Mouse (Mus musculus): ENCODE data around the gene Gm39653. TPM values are rescaled to one million over a fixed set of nuclear protein-coding genes. Genes with fewer than 3 reads are reported as not detected.
"Not testable (repeated sequence)": the region's sequence is repeated elsewhere in the genome, so short reads cannot be mapped to it uniquely, and the experiment has no call there.

Gene Gm39653
- polyA plus RNA-seq, 1 experiment from 2014 or later: not detected

- H3K4me3 ChIP-seq (ENCODE audit: low read depth, low read length): no peak overlapping the region
- WGBS: 54% methylated on average over 3 of the region's 3 CpGs
- H3K4me1 ChIP-seq (ENCODE audit: control insufficient read depth, insufficient read depth, low read length): no peaks in the 10 kb centered on the region
- H3K27ac ChIP-seq (ENCODE audit: low read length): no peak overlapping the region
- H3K27me3 ChIP-seq (ENCODE audit: control insufficient read depth, insufficient read depth, low read depth, low read length): no peaks in the 10 kb centered on the region
- H3K9ac ChIP-seq (ENCODE audit: low read depth, low read length): no peak overlapping the region
- no peaks in the 10 kb centered on the region for H3K9me3 ChIP-seq (replicated peaks; ENCODE audit: control insufficient read depth, low read length, poor library complexity, severe bottlenecking)
- H3K36me3 ChIP-seq (ENCODE audit: control insufficient read depth, insufficient read depth, low read length): no peaks in the 10 kb centered on the region
- ATAC-seq: no peak
- no peak overlapping the region for H3K4me2 ChIP-seq (ENCODE audit: low read length)
These were observed 11.8 kb upstream of the Gm39653 start for GRCm38 (mm10) chr1:63603870-63604500.

GRCm38 (mm10) chr1:63609613-63610012 is 6.2 kb upstream of the Gm39653 start:
- 89% methylated on average over 4 of the region's 4 CpGs for WGBS
- no peaks in the 10 kb centered on the region for H3K36me3 ChIP-seq (ENCODE audit: control insufficient read depth, insufficient read depth, low read length)
- peaks cover 4% of the 10 kb centered on the region; the same call in 1 of the 2 replicates for H3K27me3 ChIP-seq (ENCODE audit: control insufficient read depth, insufficient read depth, low read depth, low read length)
- H3K4me2 ChIP-seq (ENCODE audit: low read length): no peak overlapping the region
- peaks cover 3% of the 10 kb centered on the region; the same call in 1 of the 2 replicates for H3K4me1 ChIP-seq (ENCODE audit: control insufficient read depth, insufficient read depth, low read length)
- H3K9ac ChIP-seq (ENCODE audit: low read depth, low read length): no peak overlapping the region
- no peak for ATAC-seq
- no peak overlapping the region for H3K4me3 ChIP-seq (ENCODE audit: low read depth, low read length)
- no peak overlapping the region for H3K27ac ChIP-seq (ENCODE audit: low read length)
- H3K9me3 ChIP-seq (replicated peaks; ENCODE audit: control insufficient read depth, low read length, poor library complexity, severe bottlenecking): no peaks in the 10 kb centered on the region

- WGBS: 3% methylated on average over 11 of the region's 11 CpGs
- Histone ChIP-seq H3K9me3 (replicated peaks; ENCODE audit: control insufficient read depth, low read length, poor library complexity, severe bottlenecking) (no peaks in the 10 kb centered on the region), H3K9ac (ENCODE audit: low read depth, low read length) (peak overlapping the region; percentile 8; the same call in 1 of the 2 replicates), H3K4me2 (ENCODE audit: low read length) (peak overlapping the region; percentile 57), H3K36me3 (ENCODE audit: control insufficient read depth, insufficient read depth, low read length) (no peaks in the 10 kb centered on the region), H3K27me3 (ENCODE audit: control insufficient read depth, insufficient read depth, low read depth, low read length) (peaks cover 4% of the 10 kb centered on the region; the same call in 1 of the 2 replicates), H3K4me1 (ENCODE audit: control insufficient read depth, insufficient read depth, low read length) (peaks cover 3% of the 10 kb centered on the region; the same call in 1 of the 2 replicates), H3K4me3 (ENCODE audit: low read depth, low read length) (peak overlapping the region; percentile 13), H3K27ac (ENCODE audit: low read length) (no peak overlapping the region)
- ATAC-seq: no peak
These were observed 1.2 kb upstream of the Gm39653 start for GRCm38 (mm10) chr1:63614594-63614993.

GRCm38 (mm10) chr1:63628211-63628610 is 12.4 kb downstream of the Gm39653 start:
- Histone ChIP-seq H3K27ac (ENCODE audit: low read length) (no peak overlapping the region), H3K4me1 (ENCODE audit: control insufficient read depth, insufficient read depth, low read length) (no peaks in the 10 kb centered on the region), H3K36me3 (ENCODE audit: control insufficient read depth, insufficient read depth, low read length) (no peaks in the 10 kb centered on the region), H3K4me3 (ENCODE audit: low read depth, low read length) (no peak overlapping the region), H3K4me2 (ENCODE audit: low read length) (no peak overlapping the region), H3K9me3 (replicated peaks; ENCODE audit: control insufficient read depth, low read length, poor library complexity, severe bottlenecking) (no peaks in the 10 kb centered on the region), H3K9ac (ENCODE audit: low read depth, low read length) (no peak overlapping the region), H3K27me3 (ENCODE audit: control insufficient read depth, insufficient read depth, low read depth, low read length) (no peaks in the 10 kb centered on the region)
- 59% methylated on average over 2 of the region's 2 CpGs for WGBS
- ATAC-seq: no peak

GRCm38 (mm10) chr1:63630390-63630789 is 14.6 kb downstream of the Gm39653 start:
- not testable (repeated sequence) for H3K27ac ChIP-seq (ENCODE audit: low read length); H3K4me1 ChIP-seq (ENCODE audit: control insufficient read depth, insufficient read depth, low read length); H3K9me3 ChIP-seq (replicated peaks; ENCODE audit: control insufficient read depth, low read length, poor library complexity, severe bottlenecking); H3K36me3 ChIP-seq (ENCODE audit: control insufficient read depth, insufficient read depth, low read length); H3K4me3 ChIP-seq (ENCODE audit: low read depth, low read length); ATAC-seq; H3K4me2 ChIP-seq (ENCODE audit: low read length); H3K9ac ChIP-seq (ENCODE audit: low read depth, low read length); H3K27me3 ChIP-seq (ENCODE audit: control insufficient read depth, insufficient read depth, low read depth, low read length)

GRCm38 (mm10) chr1:63639921-63640320 is 24.2 kb downstream of the Gm39653 start:
- H3K27me3 ChIP-seq (ENCODE audit: control insufficient read depth, insufficient read depth, low read depth, low read length): no peaks in the 10 kb centered on the region
- ATAC-seq: no peak
- 78% methylated on average over 6 of the region's 6 CpGs for WGBS
- H3K9me3 ChIP-seq (replicated peaks; ENCODE audit: control insufficient read depth, low read length, poor library complexity, severe bottlenecking): no peaks in the 10 kb centered on the region
- H3K4me3 ChIP-seq (ENCODE audit: low read depth, low read length): no peak overlapping the region
- H3K9ac ChIP-seq (ENCODE audit: low read depth, low read length): no peak overlapping the region
- no peak overlapping the region for H3K27ac ChIP-seq (ENCODE audit: low read length)
- H3K4me1 ChIP-seq (ENCODE audit: control insufficient read depth, insufficient read depth, low read length): no peaks in the 10 kb centered on the region
- H3K4me2 ChIP-seq (ENCODE audit: low read length): no peak overlapping the region
- H3K36me3 ChIP-seq (ENCODE audit: control insufficient read depth, insufficient read depth, low read length): no peaks in the 10 kb centered on the region

- ATAC-seq: no peak
- 12% methylated on average over 6 of the region's 6 CpGs for WGBS
- no peaks in the 10 kb centered on the region for H3K27me3 ChIP-seq (ENCODE audit: control insufficient read depth, insufficient read depth, low read depth, low read length)
These were observed 42.2 kb downstream of the Gm39653 start for GRCm38 (mm10) chr1:63658016-63658415.

GRCm38 (mm10) chr1:63659591-63659990 is 43.8 kb downstream of the Gm39653 start:
- H3K9ac ChIP-seq (ENCODE audit: low read depth, low read length): no peak overlapping the region

More at GRCm38 (mm10) chr1:63658016-63658415, 42.2 kb downstream of the Gm39653 start:
- Histone ChIP-seq H3K4me1 (ENCODE audit: control insufficient read depth, insufficient read depth, low read length) (no peaks in the 10 kb centered on the region), H3K4me3 (ENCODE audit: low read depth, low read length) (no peak overlapping the region), H3K9ac (ENCODE audit: low read depth, low read length) (no peak overlapping the region), H3K36me3 (ENCODE audit: control insufficient read depth, insufficient read depth, low read length) (no peaks in the 10 kb centered on the region), H3K27ac (ENCODE audit: low read length) (no peak overlapping the region), H3K9me3 (replicated peaks; ENCODE audit: control insufficient read depth, low read length, poor library complexity, severe bottlenecking) (no peaks in the 10 kb centered on the region), H3K4me2 (ENCODE audit: low read length) (no peak overlapping the region)

GRCm38 (mm10) chr1:63666089-63666488 is 50.3 kb downstream of the Gm39653 start:
- H3K4me3 ChIP-seq (ENCODE audit: low read depth, low read length): no peak overlapping the region
- no peaks in the 10 kb centered on the region for H3K9me3 ChIP-seq (replicated peaks; ENCODE audit: control insufficient read depth, low read length, poor library complexity, severe bottlenecking)
- H3K36me3 ChIP-seq (ENCODE audit: control insufficient read depth, insufficient read depth, low read length): no peaks in the 10 kb centered on the region
- WGBS: 100% methylated on average over 2 of the region's 2 CpGs
- H3K27me3 ChIP-seq (ENCODE audit: control insufficient read depth, insufficient read depth, low read depth, low read length): no peaks in the 10 kb centered on the region
- H3K4me1 ChIP-seq (ENCODE audit: control insufficient read depth, insufficient read depth, low read length): peaks cover 12% of the 10 kb centered on the region
- H3K9ac ChIP-seq (ENCODE audit: low read depth, low read length): no peak overlapping the region
- H3K4me2 ChIP-seq (ENCODE audit: low read length): no peak overlapping the region
- H3K27ac ChIP-seq (ENCODE audit: low read length): no peak overlapping the region
- no peak for ATAC-seq

More at GRCm38 (mm10) chr1:63659591-63659990, 43.8 kb downstream of the Gm39653 start:
- Histone ChIP-seq H3K4me2 (ENCODE audit: low read length) (no peak overlapping the region), H3K27me3 (ENCODE audit: control insufficient read depth, insufficient read depth, low read depth, low read length) (no peaks in the 10 kb centered on the region), H3K27ac (ENCODE audit: low read length) (no peak overlapping the region), H3K9me3 (replicated peaks; ENCODE audit: control insufficient read depth, low read length, poor library complexity, severe bottlenecking) (no peaks in the 10 kb centered on the region), H3K4me3 (ENCODE audit: low read depth, low read length) (no peak overlapping the region), H3K4me1 (ENCODE audit: control insufficient read depth, insufficient read depth, low read length) (no peaks in the 10 kb centered on the region), H3K36me3 (ENCODE audit: control insufficient read depth, insufficient read depth, low read length) (no peaks in the 10 kb centered on the region)
- peak; percentile 81; the same call in 1 of the 2 replicates for ATAC-seq
- WGBS: 2% methylated on average over 7 of the region's 7 CpGs

Measured in midbrain, embryonic 16.5 days (tissue).